Mouse (Mus musculus) kidney, postnatal 0 days (tissue): ENCODE results near the gene Ksr1. TPM values are rescaled to one million over a fixed set of nuclear protein-coding genes. Genes with fewer than 3 reads are reported as not detected.

Source experiments
- ATAC-seq: fragments of 200-750 bp; cut with Nextera tagmentation; replicated peaks from 2 replicates; pipeline ENCODE4 v1.8.0; 2017; ENCODE audit warnings: low read depth, moderate number of reproducible peaks, moderate TSS enrichment, moderate library complexity; ENCODE audit not compliant: low FRiP score
- DNase-seq: peaks from one replicate; pipeline ENCODE4 v3.0.0-alpha.2; 2016; ENCODE audit warnings: low spot score
- H3K27ac ChIP-seq: fragments of 300-500 bp; sonication (generic); 2 replicates; pipeline ENCODE4 v1.5.1; 2014; ENCODE audit warnings: mild to moderate bottlenecking
- H3K27me3 ChIP-seq: fragments of 300-500 bp; sonication (generic); 2 replicates; pipeline ENCODE4 v1.6.1; 2014; ENCODE audit warnings: low read length, mixed read lengths; ENCODE audit not compliant: insufficient read depth
- H3K36me3 ChIP-seq: fragments of 300-500 bp; sonication (generic); 2 replicates; pipeline ENCODE4 v1.6.1; 2014; ENCODE audit warnings: low read length, mixed read lengths; ENCODE audit not compliant: insufficient read depth
- H3K4me1 ChIP-seq: fragments of 300-500 bp; sonication (generic); replicated peaks from 2 replicates; pipeline ENCODE4 v1.6.1; 2014; ENCODE audit warnings: antibody characterized with exemption, low read length, mixed read lengths; ENCODE audit not compliant: insufficient read depth
- H3K4me2 ChIP-seq: fragments of 300-500 bp; sonication (generic); 2 replicates; pipeline ENCODE4 v1.6.1; 2014; ENCODE audit warnings: mild to moderate bottlenecking, low read length, moderate library complexity, mixed read lengths
- H3K4me3 ChIP-seq: fragments of 300-500 bp; sonication (generic); replicated peaks from 2 replicates; pipeline ENCODE4 v1.5.1; 2014; ENCODE audit warnings: low read depth, low read length
- H3K9ac ChIP-seq: fragments of 300-500 bp; sonication (generic); 2 replicates; pipeline ENCODE4 v1.6.1; 2014; ENCODE audit warnings: low read depth, low read length
- H3K9me3 ChIP-seq: fragments of 300-500 bp; sonication (generic); replicated peaks from 2 replicates; pipeline ENCODE4 v1.6.1; 2016; ENCODE audit warnings: low read length, inconsistent platforms, mixed read lengths
- CTCF ChIP-seq: IDR thresholded peaks from 2 replicates; pipeline ENCODE4 v1.5.1; 2016; ENCODE audit warnings: antibody characterized with exemption, low read depth, mild to moderate bottlenecking, moderate library complexity
- WGBS: fragments of 180-500 bp; shearing (Covaris S2); extraction: QIAGEN DNeasy Blood & Tissue Kit; methylation state at CpG from one replicate; pipeline ENCODE4 v1.1.7; 2014; 5-methylcytosine and 5-hydroxymethylcytosine counted together
- polyA plus RNA-seq: library from polyadenylated mRNA; unstranded; fragments of >200 nt; fragmentation: Nextera tagmentation; extraction: Ambion mirVana; gene quantifications from 2 replicates; pipeline ENCODE4 v1.2.1, GENCODE M21; 2015

Ksr1 gene
- polyA plus RNA-seq, 1 experiment from 2014 or later, result 1.8 TPM

DNA sequence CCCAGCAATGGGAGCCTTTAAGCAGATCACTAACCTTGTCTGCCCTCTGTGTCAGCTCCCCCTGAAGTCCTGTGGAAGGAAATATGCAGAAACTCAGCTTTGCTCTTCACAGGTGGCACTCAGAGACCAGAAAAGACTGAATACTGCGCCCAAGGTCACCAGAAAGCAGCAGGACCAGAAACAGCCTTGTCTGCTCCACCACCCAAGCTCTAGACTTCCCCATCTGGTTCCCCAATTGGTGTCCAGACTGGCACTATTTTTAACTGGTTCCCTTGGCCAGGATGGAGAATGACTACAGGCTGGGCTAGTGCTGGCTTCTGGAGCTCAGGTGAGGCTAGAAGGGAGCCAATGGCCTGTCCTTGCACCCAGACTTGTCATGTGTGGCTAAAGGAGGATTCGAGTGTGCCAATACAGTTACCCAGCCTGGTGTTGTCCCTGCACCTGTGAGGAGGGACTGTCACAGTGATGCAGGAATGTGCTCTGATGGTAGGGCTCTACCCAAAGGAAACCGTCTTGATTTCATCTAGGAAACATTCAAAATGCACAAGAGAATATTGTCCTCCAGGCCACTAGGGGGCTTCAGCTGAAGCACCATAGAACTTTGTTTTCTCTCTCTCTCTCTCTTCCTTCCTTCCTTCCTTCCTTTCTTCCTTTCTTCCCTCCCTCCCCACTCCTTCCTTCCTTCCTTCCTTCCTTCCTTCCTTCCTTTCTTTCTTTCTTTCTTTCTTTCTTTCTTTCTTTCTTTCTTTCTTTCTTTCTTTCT, 38.1 kb upstream of the Ksr1 start:
- Histone ChIP-seq H3K4me2 (no peak overlapping the region), H3K36me3 (no peaks in the 10 kb centered on the region), H3K27me3 (no peaks in the 10 kb centered on the region), H3K9ac (no peak overlapping the region), H3K27ac (no peak overlapping the region), H3K4me3 (no peak overlapping the region), H3K9me3 (no peaks in the 10 kb centered on the region), H3K4me1 (no peaks in the 10 kb centered on the region)
- peak; percentile 41; the same call in 1 of the 2 replicates for TF ChIP-seq CTCF
- no peak for ATAC-seq
- DNase-seq, result no peak
- 90% methylated on average over 3 of the region's 3 CpGs for WGBS

DNA sequence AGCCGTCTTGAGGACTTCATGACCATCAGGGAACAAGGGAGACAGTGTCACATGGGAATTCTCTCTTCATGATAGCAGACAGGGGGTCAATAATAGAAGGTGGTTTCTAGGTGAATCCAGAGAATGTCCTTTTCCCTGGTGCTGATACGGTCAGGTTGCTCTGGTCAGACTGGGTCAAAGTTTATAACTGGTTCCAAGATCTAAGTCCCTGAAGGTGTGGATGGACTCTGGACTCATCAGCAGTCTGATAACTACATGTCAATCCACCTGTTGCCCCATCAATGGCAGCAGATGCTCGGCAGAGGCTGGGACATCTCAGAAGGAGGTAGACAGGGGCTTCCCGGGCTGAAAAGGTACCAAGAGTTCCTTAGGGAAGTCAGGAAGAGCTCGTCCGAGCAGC, 37.2 kb upstream of the Ksr1 start:
- Histone ChIP-seq H3K9ac (no peak overlapping the region), H3K9me3 (no peaks in the 10 kb centered on the region), H3K4me2 (no peak overlapping the region), H3K27ac (no peak overlapping the region), H3K4me3 (no peak overlapping the region), H3K27me3 (no peaks in the 10 kb centered on the region), H3K4me1 (no peaks in the 10 kb centered on the region), H3K36me3 (no peaks in the 10 kb centered on the region)
- DNase-seq (no peak), ATAC-seq (no peak)
- WGBS, result 82% methylated on average over 6 of the region's 6 CpGs
- TF ChIP-seq CTCF, result no peak

- Histone ChIP-seq H3K36me3 (no peaks in the 10 kb centered on the region), H3K9me3 (no peaks in the 10 kb centered on the region), H3K27me3 (no peaks in the 10 kb centered on the region), H3K27ac (no peak overlapping the region), H3K4me1 (no peaks in the 10 kb centered on the region), H3K4me3 (no peak overlapping the region), H3K4me2 (no peak overlapping the region), H3K9ac (no peak overlapping the region)
- TF ChIP-seq CTCF, result no peak
- WGBS, result 66% methylated on average over 12 of the region's 12 CpGs
- ATAC-seq (no peak), DNase-seq (no peak)
Measured at GRCm38 (mm10) chr11:79182881-79183280, 36.7 kb upstream of the Ksr1 start.

GRCm38 (mm10) chr11:79181914-79182313, 35.7 kb upstream of the Ksr1 start:
- TF ChIP-seq CTCF, result no peak
- no peaks in the 10 kb centered on the region for H3K4me1 ChIP-seq
- no peaks in the 10 kb centered on the region for H3K9me3 ChIP-seq
- no peak overlapping the region for H3K27ac ChIP-seq
- H3K9ac ChIP-seq, result no peak overlapping the region
- no peak for ATAC-seq
- DNase-seq, result no peak
- no peaks in the 10 kb centered on the region for H3K36me3 ChIP-seq
- H3K4me2 ChIP-seq, result no peak overlapping the region
- 85% methylated on average over 4 of the region's 4 CpGs for WGBS
- H3K4me3 ChIP-seq, result no peak overlapping the region
- no peaks in the 10 kb centered on the region for H3K27me3 ChIP-seq

DNA sequence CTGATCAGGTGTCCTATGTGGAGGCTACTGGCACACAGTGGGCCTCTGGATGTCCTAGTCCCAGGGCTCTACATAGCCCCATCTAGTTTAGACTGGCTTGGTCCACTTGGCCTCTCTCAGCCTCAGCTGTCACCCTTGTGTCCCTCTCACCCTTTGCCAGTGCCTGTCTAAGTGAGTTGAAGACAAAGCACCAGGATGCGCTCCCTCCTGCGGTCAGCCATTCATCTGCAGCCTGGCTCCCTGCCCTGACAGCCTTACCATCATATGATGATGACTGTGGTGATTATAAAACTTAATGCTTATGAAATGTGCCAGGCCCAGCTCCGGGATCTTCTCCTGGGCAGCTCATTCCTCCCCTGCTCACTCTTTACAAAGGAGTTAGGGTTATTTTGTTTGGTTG, 30.5 kb upstream of the Ksr1 start:
- Histone ChIP-seq H3K4me1 (no peaks in the 10 kb centered on the region), H3K9ac (no peak overlapping the region), H3K27me3 (no peaks in the 10 kb centered on the region), H3K4me2 (no peak overlapping the region), H3K4me3 (no peak overlapping the region), H3K36me3 (no peaks in the 10 kb centered on the region), H3K27ac (no peak overlapping the region), H3K9me3 (no peaks in the 10 kb centered on the region)
- TF ChIP-seq CTCF, result no peak; the same call in 1 of the 2 replicates
- ATAC-seq (no peak), DNase-seq (no peak)
- 83% methylated on average over 3 of the region's 3 CpGs for WGBS

DNA sequence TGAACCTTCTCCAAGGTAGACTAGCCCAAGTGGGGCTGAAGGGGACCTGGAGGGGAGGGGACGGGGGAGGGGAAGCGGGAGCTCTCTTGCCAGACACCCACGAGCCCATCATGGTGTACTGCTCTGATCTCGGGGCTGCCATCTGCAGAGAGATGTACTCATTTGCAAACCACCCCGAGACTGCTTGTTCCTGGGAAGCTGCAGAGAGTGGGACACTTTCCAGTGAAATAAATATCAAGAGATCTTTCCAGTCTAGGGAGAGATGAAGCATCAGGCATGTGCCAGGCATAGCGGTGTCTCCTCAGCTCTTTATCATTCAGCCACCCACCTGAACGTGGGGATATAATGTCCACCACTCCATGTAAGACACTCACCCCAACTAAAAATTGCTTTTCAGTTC, 25.8 kb upstream of the Ksr1 start:
- Histone ChIP-seq H3K9ac (no peak overlapping the region), H3K4me2 (no peak overlapping the region), H3K4me1 (no peaks in the 10 kb centered on the region), H3K9me3 (no peaks in the 10 kb centered on the region), H3K27me3 (no peaks in the 10 kb centered on the region), H3K27ac (no peak overlapping the region), H3K36me3 (no peaks in the 10 kb centered on the region), H3K4me3 (no peak overlapping the region)
- DNase-seq (no peak), ATAC-seq (no peak)
- no peak for TF ChIP-seq CTCF
- WGBS, result 78% methylated on average over 7 of the region's 7 CpGs
